Mouse (Mus musculus) embryonic fibroblast, embryonic 13.5 days (primary cell): ENCODE data around the gene Stx7.

Experiments used
- CTCF ChIP-seq: IDR thresholded peaks from 2 replicates; pipeline ENCODE4 v1.5.1; 2011; ENCODE audit warnings: mild to moderate bottlenecking, control low read depth, low read length, moderate library complexity, borderline replicate concordance; ENCODE audit not compliant: insufficient read depth
- POLR2A ChIP-seq: IDR thresholded peaks from 2 replicates; pipeline ENCODE4 v1.6.1; 2011; ENCODE audit warnings: low read depth, mild to moderate bottlenecking, control low read depth, low read length, moderate library complexity

- TF ChIP-seq POLR2A (no peak), CTCF (no peak)
These were observed 71.8 kb downstream of the Stx7 start for GRCm38 (mm10) chr10:24220931-24221330.
